9 mouse cellular contexts compared by ENCODE assay signal in the genomic region with DNA sequence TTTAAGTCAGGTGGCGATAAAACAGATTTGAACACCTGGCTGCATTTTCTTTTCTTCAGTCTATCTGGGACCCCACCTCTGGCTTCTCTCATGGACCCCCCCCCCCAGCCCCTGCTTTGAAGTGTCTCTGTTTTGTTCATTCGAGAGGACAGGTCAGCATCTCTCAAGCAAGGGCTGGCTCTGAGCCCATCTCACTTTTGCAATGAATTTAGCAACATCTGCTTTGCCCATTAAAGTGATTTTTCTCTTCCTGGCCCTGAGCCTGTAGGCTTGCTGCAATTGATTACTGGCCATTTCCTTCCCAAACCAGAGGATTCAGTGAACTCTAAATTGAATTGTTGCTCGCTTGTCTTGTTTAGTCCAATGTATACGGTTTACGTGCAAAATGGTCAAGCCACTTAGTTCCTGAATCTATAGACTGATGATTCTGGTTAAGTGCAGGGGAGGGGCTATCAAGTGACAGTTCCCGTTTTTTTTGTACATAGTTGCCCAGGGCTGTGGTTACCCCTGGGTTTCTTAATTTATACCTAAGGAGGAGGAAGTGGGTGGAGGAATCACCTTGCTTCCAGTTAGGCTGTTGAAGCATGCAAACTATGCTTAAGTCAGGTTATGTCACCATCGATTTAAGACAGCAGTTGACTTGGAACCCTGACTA.
DNase-seq lines count a peak whose midpoint lies in the region; ATAC-seq and TF ChIP-seq lines count a peak whose summit lies in the region.
"Had no signal": no experiment of that assay in that cellular context is flagged by ENCODE, and none has a peak within 500 bp of the region (broad histone marks: within the 10 kb centered on the region; RNA-seq: fewer than 3 reads in every experiment).

No protein-coding gene starts in this region.

- TF ChIP-seq EP300 in liver, postnatal 0 days (IDR thresholded peaks at IDR 0.05; ENCODE audit: low read depth) = peak; percentile 45; the same call in 1 of the 2 replicates

- peaks cover 20% of the 10 kb centered on the region for H3K4me1 ChIP-seq in thymus, adult 2 months (replicated peaks; ENCODE audit: control insufficient read depth, insufficient read depth, low read length)
- H3K4me1 ChIP-seq in liver, postnatal 0 days (ENCODE audit: insufficient read depth) = peaks cover 37% of the 10 kb centered on the region
- no peaks in the 10 kb centered on the region for H3K4me1 ChIP-seq in hindbrain, embryonic 13.5 days (replicated peaks)
- no peaks in the 10 kb centered on the region for H3K4me1 ChIP-seq in forebrain, embryonic 12.5 days

- 36% methylated on average over 7 of the region's 7 CpGs for WGBS in thymus, adult 2 months
- WGBS in liver, postnatal 0 days (ENCODE audit: insufficient replicate concordance) = 36% methylated on average over 7 of the region's 7 CpGs
- whole genome bisulfite sequencing in hindbrain, embryonic 13.5 days = 80% methylated on average over 7 of the region's 7 CpGs
- 81% methylated on average over 7 of the region's 7 CpGs for WGBS in forebrain, embryonic 12.5 days

- no peaks in the 10 kb centered on the region for H3K27me3 ChIP-seq in thymus, adult 2 months (ENCODE audit: control insufficient read depth, insufficient read depth, low read length)
- no peaks in the 10 kb centered on the region for H3K27me3 ChIP-seq in liver, postnatal 0 days (ENCODE audit: insufficient read depth, low read length)
- H3K27me3 ChIP-seq in hindbrain, embryonic 13.5 days = no peaks in the 10 kb centered on the region
- no peaks in the 10 kb centered on the region for H3K27me3 ChIP-seq in forebrain, embryonic 12.5 days
- H3K27me3 ChIP-seq: limb, embryonic 15.5 days had no signal

- TF ChIP-seq CTCF in thymus, adult 2 months (IDR thresholded peaks at IDR 0.05; ENCODE audit: borderline replicate concordance, control insufficient read depth, extremely low read depth, insufficient read depth, low read length, poor library complexity) = no peak
- TF ChIP-seq CTCF in liver, postnatal 0 days (IDR thresholded peaks at IDR 0.05; ENCODE audit: low read depth) = no peak

- H3K9ac ChIP-seq in liver, postnatal 0 days (replicated peaks) = no peak overlapping the region
- H3K9ac ChIP-seq in hindbrain, embryonic 13.5 days = no peak overlapping the region
- no peak overlapping the region for H3K9ac ChIP-seq in forebrain, embryonic 12.5 days
- H3K9ac ChIP-seq: limb, embryonic 15.5 days had no signal

- peak; percentile 66 for ATAC-seq in liver, postnatal 0 days
- no peak for ATAC-seq in hindbrain, embryonic 13.5 days (ENCODE audit: low FRiP score)
- no peak for ATAC-seq in erythroblast, adult 5-6 weeks (replicated peaks; ENCODE audit: low FRiP score, poor library complexity, severe bottlenecking)
- ATAC-seq in forebrain, embryonic 12.5 days (ENCODE audit: low FRiP score) = no peak

- no peak for TF ChIP-seq POLR2A in thymus, adult 2 months (IDR thresholded peaks at IDR 0.05; ENCODE audit: control insufficient read depth, extremely low read depth, insufficient read depth, low read length, poor library complexity)

- H3K36me3 ChIP-seq in thymus, adult 2 months (ENCODE audit: control insufficient read depth, insufficient read depth, low read length) = no peaks in the 10 kb centered on the region
- no peaks in the 10 kb centered on the region for H3K36me3 ChIP-seq in liver, postnatal 0 days (replicated peaks; ENCODE audit: insufficient read depth, low read length)
- no peaks in the 10 kb centered on the region for H3K36me3 ChIP-seq in hindbrain, embryonic 13.5 days
- H3K36me3 ChIP-seq in forebrain, embryonic 12.5 days (replicated peaks) = no peaks in the 10 kb centered on the region
- H3K36me3 ChIP-seq: limb, embryonic 15.5 days had no signal

- H3K4me3 ChIP-seq in thymus, adult 2 months (ENCODE audit: control insufficient read depth, insufficient read depth, low read length) = no peak overlapping the region
- H3K4me3 ChIP-seq in liver, postnatal 0 days (ENCODE audit: low read depth, low read length) = no peak overlapping the region
- no peak overlapping the region for H3K4me3 ChIP-seq in hindbrain, embryonic 13.5 days
- no peak overlapping the region for H3K4me3 ChIP-seq in forebrain, embryonic 12.5 days (replicated peaks)
- H3K4me3 ChIP-seq: limb, embryonic 15.5 days had no signal

- H3K27ac ChIP-seq in thymus, adult 2 months (ENCODE audit: control insufficient read depth, insufficient read depth, low read length) = no peak overlapping the region
- peak overlapping the region; percentile 71; the same call in 1 of the 2 replicates for H3K27ac ChIP-seq in liver, postnatal 0 days (ENCODE audit: low read depth)
- no peak overlapping the region for H3K27ac ChIP-seq in hindbrain, embryonic 13.5 days
- H3K27ac ChIP-seq in forebrain, embryonic 12.5 days = no peak overlapping the region
- H3K27ac ChIP-seq: limb, embryonic 15.5 days had no signal

- no peaks in the 10 kb centered on the region for H3K9me3 ChIP-seq in liver, postnatal 0 days (ENCODE audit: low read length)
- H3K9me3 ChIP-seq in hindbrain, embryonic 13.5 days = no peaks in the 10 kb centered on the region
- H3K9me3 ChIP-seq in forebrain, embryonic 12.5 days = no peaks in the 10 kb centered on the region
- H3K9me3 ChIP-seq: limb, embryonic 15.5 days had no signal

- H3K4me2 ChIP-seq in liver, postnatal 0 days (ENCODE audit: low read depth, low read length) = no peak overlapping the region
- H3K4me2 ChIP-seq in hindbrain, embryonic 13.5 days = no peak overlapping the region
- no peak overlapping the region for H3K4me2 ChIP-seq in forebrain, embryonic 12.5 days
- H3K4me2 ChIP-seq: limb, embryonic 15.5 days had no signal

- DNase-seq in thymus, postnatal 0 days (ENCODE audit: low spot score) = peak; percentile 27
- no peak for DNase-seq in thymus, adult 2 months
- peak; percentile 71 for DNase-seq in gastrocnemius, adult 18-20 months (ENCODE audit: low spot score)
- peak; percentile 60 for DNase-seq in liver, postnatal 0 days
- DNase-seq: right cerebral cortex, adult 18-20 months had no signal
